Mouse (Mus musculus): ENCODE results near the gene Csf2rb2.
"Not testable (repeated sequence)": the region's sequence is repeated elsewhere in the genome, so short reads cannot be mapped to it uniquely, and the experiment has no call there.

Gene Csf2rb2

GRCm38 (mm10) chr15:78305341-78305933 lies at the start of gene Csf2rb2:
Gene Csf2rb2 (minus strand): TSS chr15:78305721.
- DNase-seq (ENCODE audit: low spot score) = peak; percentile 23

- peak; percentile 46 for DNase-seq (ENCODE audit: low spot score)
These were observed 49.4 kb upstream of the Csf2rb2 start for GRCm38 (mm10) chr15:78354958-78355357.

GRCm38 (mm10) chr15:78351586-78352165 lies 46.2 kb upstream of the Csf2rb2 start:
- peak; percentile 28 for DNase-seq (ENCODE audit: low spot score)

DNA sequence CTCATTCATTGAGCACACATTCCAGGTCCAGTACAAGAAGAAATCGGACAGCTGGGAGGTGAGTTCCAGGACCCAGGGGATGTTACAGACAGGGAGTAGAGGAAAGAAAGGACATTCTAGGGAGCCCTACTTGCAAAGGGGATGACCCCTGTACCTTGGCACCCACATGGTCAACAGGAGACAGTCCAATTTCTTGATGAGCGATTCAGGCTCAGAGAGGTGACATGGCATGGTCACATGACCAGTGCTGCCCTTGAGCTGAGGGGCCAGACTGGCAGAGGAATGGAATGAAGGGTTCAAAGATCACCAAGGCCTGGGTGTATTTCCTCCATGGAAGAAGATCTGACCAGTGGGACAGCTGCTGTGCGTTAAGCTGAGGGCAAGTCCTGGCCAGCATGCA lies 39.0 kb upstream of the Csf2rb2 start:
- no peak for DNase-seq (ENCODE audit: low spot score)

- DNase-seq (ENCODE audit: low spot score) = no peak
These were observed 38.2 kb upstream of the Csf2rb2 start for GRCm38 (mm10) chr15:78343683-78344082.

- not testable (repeated sequence) for DNase-seq (ENCODE audit: low spot score)
These were observed 35.4 kb upstream of the Csf2rb2 start for GRCm38 (mm10) chr15:78340919-78341318.

DNA sequence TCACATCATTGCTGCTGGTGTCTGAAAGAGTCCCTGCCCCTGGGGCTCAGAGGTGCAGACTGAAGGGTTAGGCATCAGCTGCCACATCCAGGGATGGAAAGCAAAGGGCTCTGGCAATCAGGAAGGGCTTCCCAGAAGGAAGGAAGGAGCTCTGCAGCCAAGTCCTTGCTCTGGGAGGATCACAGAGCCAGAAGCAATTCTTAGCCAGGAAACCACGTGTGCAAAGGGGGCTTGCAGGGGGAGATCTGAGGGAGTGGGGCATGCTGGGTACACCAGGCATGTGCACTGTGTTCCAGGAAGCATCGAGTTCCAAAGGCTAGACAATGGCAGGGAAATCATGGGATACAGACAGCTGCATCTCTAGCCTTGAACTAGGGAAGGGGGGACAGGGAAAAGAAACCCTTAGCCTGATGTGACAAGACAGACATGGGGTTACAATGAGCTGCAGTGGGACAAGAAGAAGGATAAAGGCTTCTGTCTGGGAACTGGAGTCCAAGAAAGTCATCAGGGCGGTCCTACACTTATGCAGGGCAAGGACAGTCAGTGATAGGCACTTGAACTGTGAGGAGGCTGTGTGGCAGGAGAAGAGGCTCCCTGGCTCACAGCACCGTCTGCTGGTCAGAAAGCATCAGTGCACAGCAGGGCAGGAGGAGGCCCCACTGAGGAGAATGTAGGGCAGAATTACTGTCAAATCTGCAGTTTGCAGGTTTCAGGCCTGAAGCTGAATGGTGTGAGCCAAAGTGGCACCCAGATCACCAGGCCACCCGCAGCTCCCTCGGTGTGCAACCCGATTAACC lies 34.3 kb upstream of the Csf2rb2 start:
- peak; percentile 57 for DNase-seq (ENCODE audit: low spot score)

- no peak for DNase-seq (ENCODE audit: low spot score)
These were observed 28.9 kb upstream of the Csf2rb2 start for GRCm38 (mm10) chr15:78334380-78334779.

GRCm38 (mm10) chr15:78332981-78333380 lies 27.5 kb upstream of the Csf2rb2 start:
- no peak for DNase-seq (ENCODE audit: low spot score)

DNA sequence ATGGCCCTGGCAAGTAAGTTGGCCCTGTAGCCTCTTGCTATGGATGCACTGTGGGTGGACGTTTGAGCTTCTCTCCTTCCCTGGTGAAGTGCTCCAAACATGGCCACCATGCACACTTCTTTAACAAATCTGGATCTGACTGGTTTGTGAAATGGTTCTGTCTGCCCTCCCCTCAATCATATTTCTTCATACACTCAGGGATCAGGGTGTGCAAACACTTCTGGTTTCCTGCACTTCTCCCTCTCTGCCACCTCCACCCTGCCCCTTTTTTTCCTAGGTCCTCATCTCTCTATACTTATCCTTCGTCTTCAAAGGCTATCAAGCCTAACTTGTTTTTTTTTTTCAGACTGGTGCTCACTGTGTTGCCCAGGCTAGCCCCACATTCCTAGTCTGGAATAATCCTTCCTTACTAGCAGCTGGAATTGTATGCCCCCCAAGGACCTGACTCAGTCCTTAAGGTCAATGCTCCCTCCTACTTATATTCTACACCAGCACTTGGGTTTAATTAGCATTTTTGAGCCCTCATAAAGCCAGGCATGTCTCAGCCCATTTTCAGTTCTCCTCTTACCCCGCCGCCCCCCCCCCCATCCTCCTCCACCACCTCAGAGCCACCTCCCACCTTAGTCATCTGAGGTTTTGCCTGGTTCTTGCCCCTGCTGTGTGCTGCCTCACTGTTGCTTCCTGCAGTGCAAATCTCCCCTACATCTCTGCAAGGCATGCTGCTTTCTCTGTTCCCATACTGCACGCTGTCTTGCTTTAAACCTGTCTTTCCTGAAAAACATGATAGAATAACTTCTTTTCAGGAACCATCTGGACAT lies 26.2 kb upstream of the Csf2rb2 start:
- peak; percentile 48 for DNase-seq (ENCODE audit: low spot score)

- no peak for DNase-seq (ENCODE audit: low spot score)
These were observed 25.2 kb upstream of the Csf2rb2 start for GRCm38 (mm10) chr15:78330706-78331105.

- not testable (repeated sequence) for DNase-seq (ENCODE audit: low spot score)
These were observed 24.5 kb upstream of the Csf2rb2 start for GRCm38 (mm10) chr15:78329972-78330371.

- no peak for DNase-seq (ENCODE audit: low spot score)
These were observed 23.1 kb upstream of the Csf2rb2 start for GRCm38 (mm10) chr15:78328520-78329097.

DNA sequence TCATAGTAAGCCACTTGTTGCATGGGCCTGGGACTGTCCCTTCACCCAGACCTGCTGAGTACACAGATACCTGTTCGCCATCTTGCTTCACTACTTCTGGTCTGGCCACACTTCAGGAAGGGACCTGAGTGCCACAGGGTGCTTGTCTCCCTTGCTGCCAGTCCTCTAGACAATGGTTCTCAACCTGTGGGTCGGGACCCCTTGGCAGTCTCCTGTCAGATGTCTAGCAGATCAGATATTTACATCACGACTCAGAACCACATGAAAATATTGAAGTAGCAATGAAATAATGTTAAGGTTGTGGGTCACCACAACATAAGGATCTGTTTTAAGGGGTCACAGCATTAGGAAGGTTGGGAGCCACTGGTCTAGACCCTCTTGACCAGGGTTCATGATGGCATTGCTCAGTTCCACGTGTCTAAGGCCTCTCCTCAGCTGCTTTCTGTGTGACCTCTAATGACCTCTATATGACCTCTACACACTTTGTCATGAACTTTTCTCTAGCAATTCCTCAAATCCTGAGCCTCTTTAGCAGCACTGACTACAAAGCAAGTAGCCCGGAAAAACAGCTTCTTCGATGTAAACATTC lies 22.3 kb upstream of the Csf2rb2 start:
- DNase-seq (ENCODE audit: low spot score) = not testable (repeated sequence)

DNA sequence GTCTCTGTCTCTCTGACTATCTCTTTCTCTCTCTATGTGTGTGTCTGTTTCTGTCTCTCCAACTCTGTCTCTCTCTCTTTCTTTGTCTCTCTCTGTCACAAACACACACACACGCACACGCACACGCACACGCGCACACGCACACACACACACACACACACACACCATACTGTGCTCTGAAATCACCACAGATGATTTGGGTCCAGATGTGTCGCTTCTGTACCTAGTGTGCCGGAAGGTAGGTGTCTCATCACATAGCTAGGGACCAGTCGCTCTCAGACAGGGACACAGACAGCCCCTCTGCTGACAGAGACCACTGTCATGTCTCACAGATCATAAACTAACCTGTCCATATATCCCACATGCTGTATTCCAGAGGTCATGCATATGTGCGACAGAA lies 21.2 kb upstream of the Csf2rb2 start:
- no peak for DNase-seq (ENCODE audit: low spot score)

- DNase-seq (ENCODE audit: low spot score) = peak; percentile 65
These were observed 20.3 kb upstream of the Csf2rb2 start, which contains the start of gene Csf2rb for GRCm38 (mm10) chr15:78325671-78326339. Gene Csf2rb (plus strand): TSS chr15:78325752.

- DNase-seq (ENCODE audit: low spot score) = no peak
These were observed 18.8 kb upstream of the Csf2rb2 start for GRCm38 (mm10) chr15:78324294-78324693.

- DNase-seq (ENCODE audit: low spot score) = no peak
These were observed 17.8 kb upstream of the Csf2rb2 start for GRCm38 (mm10) chr15:78323366-78323765.

- DNase-seq (ENCODE audit: low spot score) = peak; percentile 72
These were observed 15.4 kb upstream of the Csf2rb2 start for GRCm38 (mm10) chr15:78320825-78321496.
